Mouse (Mus musculus) CH12.LX (cell line): Measurements from ENCODE around the gene Arid1a. TPM values are rescaled to one million over a fixed set of nuclear protein-coding genes. Genes with fewer than 3 reads are reported as not detected.

Experiments used
- DNase-seq: peaks from one replicate; pipeline ENCODE4 v3.0.0-alpha.2; 2013; ENCODE audit errors: extremely low read depth
- H3K27ac ChIP-seq: 2 replicates; pipeline ENCODE4 v1.5.1; 2012; ENCODE audit warnings: low read depth, mild to moderate bottlenecking, control low read depth, moderate library complexity; ENCODE audit not compliant: insufficient read depth
- H3K27me3 ChIP-seq: replicated peaks from 2 replicates; pipeline ENCODE3; 2012; ENCODE audit warnings: inconsistent platforms
- H3K36me3 ChIP-seq, 2 experiments: replicated peaks in 1 of 2; 2 replicates each; pipeline versions ENCODE3 to v1.6.1; 2012; ENCODE audit warnings: inconsistent platforms in 1 of 2, low read length in 1 of 2, mild to moderate bottlenecking in 1 of 2, mixed read lengths in 1 of 2, moderate library complexity in 1 of 2; ENCODE audit not compliant: control insufficient read depth in 1 of 2, insufficient read depth in 1 of 2
- H3K4me1 ChIP-seq, 2 experiments: 2 replicates each; pipeline ENCODE4 v1.6.1; 2012; ENCODE audit warnings: inconsistent platforms in 1 of 2, moderate library complexity in 1 of 2; ENCODE audit not compliant: insufficient read depth in 2 of 2, control insufficient read depth in 1 of 2
- H3K4me2 ChIP-seq: 2 replicates; pipeline ENCODE4 v1.6.1; 2012; ENCODE audit warnings: low read depth, mild to moderate bottlenecking, control low read depth; ENCODE audit not compliant: poor library complexity, insufficient read depth, severe bottlenecking
- H3K4me3 ChIP-seq, 3 experiments: fragments of 150-350 bp in 1 of 3; sonication (generic) in 1 of 3; replicated peaks in 1 of 3; 2 replicates each; pipeline versions ENCODE3 to v1.5.1; 2011 to 2012; ENCODE audit warnings: low read depth in 2 of 3, low read length in 2 of 3, mild to moderate bottlenecking in 2 of 3, moderate library complexity in 2 of 3, control low read depth in 1 of 3, improper control_type of control experiment in 1 of 3, inconsistent platforms in 1 of 3, mixed read lengths in 1 of 3; ENCODE audit not compliant: poor library complexity in 1 of 3
- H3K79me2 ChIP-seq: replicated peaks from 2 replicates; pipeline ENCODE4 v1.6.1; 2012; ENCODE audit warnings: mild to moderate bottlenecking, moderate library complexity; ENCODE audit not compliant: control insufficient read depth, poor library complexity, insufficient read depth, severe bottlenecking; ENCODE audit errors: extremely low read depth
- H3K9ac ChIP-seq: 2 replicates; pipeline ENCODE4 v1.6.1; 2012; ENCODE audit warnings: low read depth, mild to moderate bottlenecking, control low read depth, moderate library complexity; ENCODE audit not compliant: insufficient read depth
- H3K9me3 ChIP-seq: replicated peaks from 2 replicates; pipeline ENCODE3; 2012; ENCODE audit warnings: low read length, inconsistent platforms, mixed read lengths
- CHD1 ChIP-seq: IDR thresholded peaks from 2 replicates; pipeline ENCODE4 v1.6.1; 2012; ENCODE audit warnings: low read depth, low read length, improper control_type of control experiment, inconsistent platforms
- CHD2 ChIP-seq: IDR thresholded peaks from 2 replicates; pipeline ENCODE4 v1.6.1; 2011; ENCODE audit warnings: low read length, improper control_type of control experiment
- CTCF ChIP-seq, 2 experiments: IDR thresholded peaks in 1 of 2; conservative IDR thresholded peaks in 1 of 2; 2 replicates each; pipeline ENCODE4 v1.5.1; 2011 to 2012; ENCODE audit warnings: low read depth in 2 of 2, low read length in 2 of 2, improper control_type of control experiment in 1 of 2, inconsistent platforms in 1 of 2, mild to moderate bottlenecking in 1 of 2, moderate library complexity in 1 of 2
- E2F4 ChIP-seq: IDR thresholded peaks from 2 replicates; pipeline ENCODE4 v1.6.1; 2011; ENCODE audit warnings: low read depth, low read length, improper control_type of control experiment; ENCODE audit not compliant: insufficient replicate concordance
- ELF1 ChIP-seq: IDR thresholded peaks from 2 replicates; pipeline ENCODE4 v1.6.1; 2014; ENCODE audit warnings: low read depth, mild to moderate bottlenecking, inconsistent platforms, low read length, improper control_type of control experiment
- EP300 ChIP-seq: IDR thresholded peaks from 2 replicates; pipeline ENCODE4 v1.6.1; 2011; ENCODE audit warnings: low read length, improper control_type of control experiment
- ETS1 ChIP-seq: conservative IDR thresholded peaks from 2 replicates; pipeline ENCODE4 v1.6.1; 2012; ENCODE audit warnings: low read depth, mild to moderate bottlenecking, inconsistent platforms, low read length, improper control_type of control experiment, moderate library complexity
- HCFC1 ChIP-seq: IDR thresholded peaks from 2 replicates; pipeline ENCODE4 v1.6.1; 2012; ENCODE audit warnings: low read depth, mild to moderate bottlenecking, inconsistent platforms, low read length, improper control_type of control experiment
- IRF4 ChIP-seq: IDR thresholded peaks from 2 replicates; pipeline ENCODE4 v1.6.1; 2014; ENCODE audit warnings: low read depth, mild to moderate bottlenecking, inconsistent platforms, low read length, improper control_type of control experiment
- JUN ChIP-seq: IDR thresholded peaks from 2 replicates; pipeline ENCODE4 v1.6.1; 2011; ENCODE audit warnings: low read depth, mild to moderate bottlenecking, low read length, improper control_type of control experiment, moderate library complexity; ENCODE audit not compliant: insufficient read depth
- JUND ChIP-seq: conservative IDR thresholded peaks from 2 replicates; pipeline ENCODE4 v1.6.1; 2011; ENCODE audit warnings: low read depth, low read length, improper control_type of control experiment
- KAT2A ChIP-seq: IDR thresholded peaks from 2 replicates; pipeline ENCODE4 v1.6.1; 2012; ENCODE audit warnings: low read length, improper control_type of control experiment, inconsistent platforms; ENCODE audit not compliant: insufficient replicate concordance
- MAX ChIP-seq: IDR thresholded peaks from 2 replicates; pipeline ENCODE4 v1.6.1; 2011; ENCODE audit warnings: low read length, improper control_type of control experiment
- MAZ ChIP-seq: IDR thresholded peaks from 2 replicates; pipeline ENCODE4 v1.6.1; 2012; ENCODE audit warnings: low read depth, mild to moderate bottlenecking, inconsistent platforms, low read length, improper control_type of control experiment, moderate library complexity
- MEF2A ChIP-seq: IDR thresholded peaks from 2 replicates; pipeline ENCODE4 v1.6.1; 2014; ENCODE audit warnings: low read depth, mild to moderate bottlenecking, inconsistent platforms, low read length, improper control_type of control experiment, borderline replicate concordance
- MXI1 ChIP-seq: IDR thresholded peaks from 2 replicates; pipeline ENCODE4 v1.6.1; 2011; ENCODE audit warnings: mild to moderate bottlenecking, low read depth, low read length, improper control_type of control experiment
- MYC ChIP-seq: IDR thresholded peaks from 2 replicates; pipeline ENCODE4 v1.6.1; 2011; ENCODE audit warnings: low read depth, mild to moderate bottlenecking, improper control_type of control experiment, low read length
- NELFE ChIP-seq: IDR thresholded peaks from 2 replicates; pipeline ENCODE4 v1.6.1; 2011; ENCODE audit warnings: low read depth, low read length, improper control_type of control experiment
- NRF1 ChIP-seq: IDR thresholded peaks from 2 replicates; pipeline ENCODE4 v1.6.1; 2014; ENCODE audit warnings: low read depth, mild to moderate bottlenecking, inconsistent platforms, low read length, improper control_type of control experiment, moderate library complexity
- PAX5 ChIP-seq: IDR thresholded peaks from 2 replicates; pipeline ENCODE4 v1.6.1; 2012; ENCODE audit warnings: low read length, inconsistent platforms, mixed read lengths
- POLR2A ChIP-seq: IDR thresholded peaks from 2 replicates; pipeline ENCODE4 v1.6.1; 2011; ENCODE audit warnings: low read depth, mild to moderate bottlenecking, improper control_type of control experiment, low read length
- POLR2AphosphoS2 ChIP-seq: IDR thresholded peaks from 2 replicates; pipeline ENCODE4 v1.6.1; 2011; ENCODE audit warnings: low read depth, low read length, improper control_type of control experiment
- RCOR1 ChIP-seq: conservative IDR thresholded peaks from 2 replicates; pipeline ENCODE4 v1.6.1; 2012; ENCODE audit warnings: low read depth, mild to moderate bottlenecking, inconsistent platforms, low read length, improper control_type of control experiment
- SIN3A ChIP-seq: IDR thresholded peaks from 2 replicates; pipeline ENCODE4 v1.6.1; 2012; ENCODE audit warnings: low read length, improper control_type of control experiment, inconsistent platforms
- SMC3 ChIP-seq: IDR thresholded peaks from 2 replicates; pipeline ENCODE4 v1.6.1; 2011; ENCODE audit warnings: low read depth, low read length, improper control_type of control experiment
- UBTF ChIP-seq: IDR thresholded peaks from 2 replicates; pipeline ENCODE4 v1.6.1; 2012; ENCODE audit warnings: low read depth, mild to moderate bottlenecking, inconsistent platforms, low read length, improper control_type of control experiment, moderate library complexity
- USF1 ChIP-seq: IDR thresholded peaks from 2 replicates; pipeline ENCODE4 v1.6.1; 2014; ENCODE audit warnings: low read depth, mild to moderate bottlenecking, inconsistent platforms, low read length, improper control_type of control experiment
- USF2 ChIP-seq: conservative IDR thresholded peaks from 2 replicates; pipeline ENCODE4 v1.6.1; 2011; ENCODE audit warnings: low read depth, low read length, improper control_type of control experiment
- ZC3H11A ChIP-seq: IDR thresholded peaks from 2 replicates; pipeline ENCODE4 v1.6.1; 2012; ENCODE audit warnings: low read depth, mild to moderate bottlenecking, inconsistent platforms, low read length, improper control_type of control experiment
- ZKSCAN1 ChIP-seq: IDR thresholded peaks from 2 replicates; pipeline ENCODE4 v1.6.1; 2012; ENCODE audit warnings: low read depth, inconsistent platforms, low read length, improper control_type of control experiment, borderline replicate concordance
- ZMIZ1 ChIP-seq: IDR thresholded peaks from 2 replicates; pipeline ENCODE4 v1.6.1; 2012; ENCODE audit warnings: low read depth, mild to moderate bottlenecking, inconsistent platforms, low read length, improper control_type of control experiment
- dilution Hi-C: fragments of 300-500 bp; cut with MboI; formaldehyde crosslinking; loops from 2 replicates; pipeline ENCODE4 v1.14.3; 2020; ENCODE audit warnings: low sequenced_read_pairs; ENCODE audit not compliant: extremely low pct_unique_long_range_greater_than_20kb, extremely low pct_ligation_motif_present
- in situ Hi-C: fragments of 300-500 bp; cut with MboI; formaldehyde crosslinking; loops from 3 replicates; pipeline ENCODE4 v1.14.3; 2019; ENCODE audit warnings: low sequenced_read_pairs, low pct_ligation_motif_present, low pct_unique_long_range_greater_than_20kb, mixed read lengths
- polyA plus RNA-seq: library from polyadenylated mRNA; unstranded; fragments of >175 nt; gene quantifications from 2 replicates; pipeline ENCODE4 v1.2.1, GENCODE M21; 2012; ENCODE audit warnings: low read depth; ENCODE audit not compliant: insufficient read length
- total RNA-seq, 2 experiments: library from RNA; depleted of rRNA; stranded (reverse); fragments of 300-350 nt in 1 of 2; fragments of >200 nt in 1 of 2; gene quantifications; 2 replicates each; pipeline ENCODE4 v1.2.3; 2012 to 2014

Gene Arid1a
- total and polyA plus RNA-seq, 3 experiments, result 6.4 to 47.1 (median 19.1) TPM

GRCm38 (mm10) chr4:133671881-133672844, 84.4 kb downstream of the Arid1a start, which contains the start of gene Pigv (continued):
- TF ChIP-seq NRF1, result peak; percentile 86
- TF ChIP-seq ETS1, result no peak
- TF ChIP-seq UBTF, result no peak; the same call in 1 of the 2 replicates
- TF ChIP-seq USF2, result no peak
- TF ChIP-seq NELFE, result peak; percentile 54
- TF ChIP-seq EP300, result no peak
- peak; percentile 72 for TF ChIP-seq MXI1
- TF ChIP-seq IRF4, result no peak
- peak; percentile 66 for TF ChIP-seq POLR2A
- TF ChIP-seq CTCF (conservative IDR thresholded peaks at IDR 0.05 in 1 of 2, IDR thresholded peaks at IDR 0.05 in 1 of 2; ENCODE audit: low read depth in 2 of 2, low read length in 2 of 2), result no peak
- no peak for TF ChIP-seq JUN
- TF ChIP-seq CHD2, result no peak

GRCm38 (mm10) chr4:133671184-133671880, 85.2 kb downstream of the Arid1a start:
- Histone ChIP-seq H3K27me3 (no peaks in the 10 kb centered on the region), H3K36me3 (peaks cover 0 to 11% of the 10 kb centered on the region in 2 experiments), H3K4me2 (peak overlapping the region; percentile 65), H3K79me2 (no peaks in the 10 kb centered on the region), H3K4me1 (peaks cover 13 to 71% of the 10 kb centered on the region in 2 experiments), H3K9ac (peak overlapping the region; percentile 65; the same call in 1 of the 2 replicates), H3K9me3 (no peaks in the 10 kb centered on the region), H3K4me3 (peak overlapping the region; percentile 56 to 80 (median 59)), H3K27ac (peak overlapping the region; percentile 94; the same call in 1 of the 2 replicates)
- DNase-seq, result peak; percentile 79
- dilution Hi-C loops (no loop called here), in situ Hi-C loops (loop anchor here (10.0 kb wide), 1 partner anchor 83 kb away; the partner anchor contains the start of gene Arid1a)
- TF ChIP-seq MAX (peak; percentile 63), RCOR1 (peak; percentile 68; the same call in 1 of the 2 replicates), KAT2A (no peak), CHD1 (0 out of 2 replicates have a peak, but pooled peaks have one; percentile 54), USF1 (no peak), E2F4 (no peak), ETS1 (no peak), ZMIZ1 (no peak), PAX5 (no peak), EP300 (no peak), MAZ (peak; percentile 93), ZC3H11A (peak; percentile 86), POLR2AphosphoS2 (no peak), CTCF (conservative IDR thresholded peaks at IDR 0.05 in 1 of 2, IDR thresholded peaks at IDR 0.05 in 1 of 2; ENCODE audit: low read depth in 2 of 2, low read length in 2 of 2) (peak; percentile 54 to 95), UBTF (no peak), SIN3A (peak; percentile 34; the same call in 1 of the 2 replicates), HCFC1 (peak; percentile 38; the same call in 1 of the 2 replicates), MEF2A (peak; percentile 29; the same call in 1 of the 2 replicates), NELFE (0 out of 2 replicates have a peak, but pooled peaks have one; percentile 28), IRF4 (peak; percentile 72), ZKSCAN1 (no peak), MYC (peak; percentile 62; the same call in 1 of the 2 replicates), ELF1 (no peak), NRF1 (peak; percentile 24; the same call in 1 of the 2 replicates), CHD2 (0 out of 2 replicates have a peak, but pooled peaks have one; percentile 14), JUN (no peak), JUND (0 out of 2 replicates have a peak, but pooled peaks have one; percentile 21), MXI1 (no peak), SMC3 (peak; percentile 92)
